Mouse (Mus musculus) MEL (cell line): ENCODE results near the gene Carf. TPM values are rescaled to one million over a fixed set of nuclear protein-coding genes. Genes with fewer than 3 reads are reported as not detected.

Source experiments
- DNase-seq: peaks from one replicate; pipeline ENCODE4 v3.0.0; 2011; ENCODE audit warnings: low read depth, low spot score
- H3K27ac ChIP-seq: 2 replicates; pipeline ENCODE4 v1.5.1; 2012; ENCODE audit warnings: low read depth, mild to moderate bottlenecking, control low read depth, low read length, moderate library complexity; ENCODE audit not compliant: control insufficient read depth
- H3K27me3 ChIP-seq, 2 experiments: fragments of 150-350 bp in 1 of 2; sonication (generic) in 1 of 2; 2 replicates each; pipeline ENCODE4 v1.6.1; 2012; ENCODE audit warnings: low read length in 2 of 2, mild to moderate bottlenecking in 2 of 2, improper control_type of control experiment in 1 of 2, moderate library complexity in 1 of 2; ENCODE audit not compliant: insufficient read depth in 2 of 2, control insufficient read depth in 1 of 2
- H3K36me3 ChIP-seq, 2 experiments: 2 replicates each; pipeline ENCODE4 v1.6.1; 2012 to 2014; ENCODE audit warnings: low read length in 2 of 2, improper control_type of control experiment in 1 of 2, inconsistent platforms in 1 of 2, mild to moderate bottlenecking in 1 of 2; ENCODE audit not compliant: insufficient read depth in 2 of 2, control insufficient read depth in 1 of 2
- H3K4me1 ChIP-seq, 2 experiments: fragments of 150-350 bp in 1 of 2; sonication (generic) in 1 of 2; 2 replicates each; pipeline ENCODE4 v1.6.1; 2012; ENCODE audit warnings: low read length in 2 of 2, improper control_type of control experiment in 1 of 2, mild to moderate bottlenecking in 1 of 2; ENCODE audit not compliant: insufficient read depth in 2 of 2, control insufficient read depth in 1 of 2
- H3K4me3 ChIP-seq, 2 experiments: fragments of 150-350 bp in 1 of 2; sonication (generic) in 1 of 2; 2 replicates each; pipeline ENCODE4 v1.5.1; 2012; ENCODE audit warnings: low read depth in 2 of 2, low read length in 2 of 2, mild to moderate bottlenecking in 2 of 2, moderate library complexity in 2 of 2, control low read depth in 1 of 2, improper control_type of control experiment in 1 of 2; ENCODE audit not compliant: control insufficient read depth in 1 of 2, insufficient read depth in 1 of 2
- H3K79me2 ChIP-seq: 2 replicates; pipeline ENCODE4 v1.6.1; 2012; ENCODE audit warnings: mild to moderate bottlenecking, low read length, moderate library complexity; ENCODE audit not compliant: control insufficient read depth, poor library complexity, insufficient read depth
- H3K9ac ChIP-seq: 2 replicates; pipeline ENCODE4 v1.6.1; 2012; ENCODE audit warnings: low read depth, mild to moderate bottlenecking, control low read depth, low read length, moderate library complexity; ENCODE audit not compliant: control insufficient read depth, poor library complexity, severe bottlenecking
- H3K9me3 ChIP-seq: fragments of 150-350 bp; sonication (generic); replicated peaks from 2 replicates; pipeline ENCODE4 v1.6.1; 2012; ENCODE audit warnings: mild to moderate bottlenecking, low read length, improper control_type of control experiment, moderate library complexity; ENCODE audit not compliant: insufficient read depth
- BHLHE40 ChIP-seq: IDR thresholded peaks from 2 replicates; pipeline ENCODE4 v1.6.1; 2012; ENCODE audit warnings: low read depth, mild to moderate bottlenecking, inconsistent platforms, low read length, improper control_type of control experiment, borderline replicate concordance
- CHD2 ChIP-seq: IDR thresholded peaks from 2 replicates; pipeline ENCODE4 v1.6.1; 2011; ENCODE audit warnings: low read length, improper control_type of control experiment
- E2F4 ChIP-seq: IDR thresholded peaks from 2 replicates; pipeline ENCODE4 v1.6.1; 2011; ENCODE audit warnings: low read depth, low read length, improper control_type of control experiment, borderline replicate concordance
- ELF1 ChIP-seq: IDR thresholded peaks from 2 replicates; pipeline ENCODE4 v1.6.1; 2014; ENCODE audit warnings: low read depth, mild to moderate bottlenecking, inconsistent platforms, low read length, improper control_type of control experiment, moderate library complexity
- EP300 ChIP-seq, 2 experiments: IDR thresholded peaks; 2 replicates each; pipeline ENCODE4 v1.6.1; 2011; ENCODE audit warnings: improper control_type of control experiment in 2 of 2, low read length in 2 of 2, low read depth in 1 of 2, mild to moderate bottlenecking in 1 of 2
- ETS1 ChIP-seq: IDR thresholded peaks from 2 replicates; pipeline ENCODE4 v1.6.1; 2012; ENCODE audit warnings: low read depth, mild to moderate bottlenecking, inconsistent platforms, low read length, improper control_type of control experiment, moderate library complexity
- GABPA ChIP-seq: IDR thresholded peaks from 2 replicates; pipeline ENCODE4 v1.6.1; 2012; ENCODE audit warnings: low read depth, mild to moderate bottlenecking, inconsistent platforms, low read length, improper control_type of control experiment, moderate library complexity
- GATA1 ChIP-seq: IDR thresholded peaks from 2 replicates; pipeline ENCODE4 v1.6.1; 2011; ENCODE audit warnings: low read depth, low read length, improper control_type of control experiment
- HCFC1 ChIP-seq: IDR thresholded peaks from 2 replicates; pipeline ENCODE4 v1.6.1; 2012; ENCODE audit warnings: low read depth, mild to moderate bottlenecking, inconsistent platforms, low read length, improper control_type of control experiment, moderate library complexity
- JUND ChIP-seq: IDR thresholded peaks from 2 replicates; pipeline ENCODE4 v1.6.1; 2011; ENCODE audit warnings: low read depth, mild to moderate bottlenecking, improper control_type of control experiment, low read length
- KAT2A ChIP-seq: conservative IDR thresholded peaks from 2 replicates; pipeline ENCODE4 v1.6.1; 2012; ENCODE audit warnings: low read depth, low read length, improper control_type of control experiment, inconsistent platforms
- MAX ChIP-seq: IDR thresholded peaks from 2 replicates; pipeline ENCODE4 v1.6.1; 2011; ENCODE audit warnings: low read length, improper control_type of control experiment
- MAZ ChIP-seq: IDR thresholded peaks from 2 replicates; pipeline ENCODE4 v1.6.1; 2012; ENCODE audit warnings: low read depth, mild to moderate bottlenecking, inconsistent platforms, low read length, improper control_type of control experiment
- MEF2A ChIP-seq: IDR thresholded peaks from 2 replicates; pipeline ENCODE4 v1.6.1; 2014; ENCODE audit warnings: low read depth, mild to moderate bottlenecking, inconsistent platforms, low read length, improper control_type of control experiment; ENCODE audit not compliant: poor library complexity, insufficient replicate concordance, severe bottlenecking; ENCODE audit errors: extremely low read depth
- MYB ChIP-seq: IDR thresholded peaks from 2 replicates; pipeline ENCODE4 v1.6.1; 2011; ENCODE audit warnings: mild to moderate bottlenecking, low read depth, low read length, improper control_type of control experiment
- MYC ChIP-seq: IDR thresholded peaks from 2 replicates; pipeline ENCODE4 v1.6.1; 2011; ENCODE audit warnings: low read depth, mild to moderate bottlenecking, low read length, improper control_type of control experiment, moderate library complexity
- NELFE ChIP-seq: IDR thresholded peaks from 2 replicates; pipeline ENCODE4 v1.6.1; 2011; ENCODE audit warnings: low read depth, low read length, improper control_type of control experiment
- NRF1 ChIP-seq: IDR thresholded peaks from 2 replicates; pipeline ENCODE4 v1.6.1; 2014; ENCODE audit warnings: low read depth, mild to moderate bottlenecking, inconsistent platforms, low read length, improper control_type of control experiment, moderate library complexity; ENCODE audit not compliant: poor library complexity, insufficient read depth, severe bottlenecking
- POLR2A ChIP-seq, 2 experiments: IDR thresholded peaks; 2 replicates each; pipeline ENCODE4 v1.6.1; 2011 to 2012; ENCODE audit warnings: low read length in 2 of 2, mild to moderate bottlenecking in 2 of 2, control low read depth in 1 of 2, improper control_type of control experiment in 1 of 2, low read depth in 1 of 2, moderate library complexity in 1 of 2; ENCODE audit not compliant: control insufficient read depth in 1 of 2, insufficient read depth in 1 of 2, poor library complexity in 1 of 2
- POLR2AphosphoS2 ChIP-seq: IDR thresholded peaks from 2 replicates; pipeline ENCODE4 v1.6.1; 2011; ENCODE audit warnings: low read length, improper control_type of control experiment
- POLR2AphosphoS5 ChIP-seq: IDR thresholded peaks from 2 replicates; pipeline ENCODE4 v1.6.1; 2012; ENCODE audit warnings: low read depth, borderline replicate concordance, mild to moderate bottlenecking, inconsistent platforms, low read length, moderate library complexity, mixed read lengths
- RAD21 ChIP-seq: IDR thresholded peaks from 2 replicates; pipeline ENCODE4 v1.6.1; 2011; ENCODE audit warnings: mild to moderate bottlenecking, low read depth, low read length, improper control_type of control experiment
- RCOR1 ChIP-seq: IDR thresholded peaks from 2 replicates; pipeline ENCODE4 v1.6.1; 2012; ENCODE audit warnings: low read depth, mild to moderate bottlenecking, inconsistent platforms, low read length, improper control_type of control experiment
- SIN3A ChIP-seq: IDR thresholded peaks from 2 replicates; pipeline ENCODE4 v1.6.1; 2012; ENCODE audit warnings: low read length, improper control_type of control experiment, inconsistent platforms
- SMC3 ChIP-seq: IDR thresholded peaks from 2 replicates; pipeline ENCODE4 v1.6.1; 2011; ENCODE audit warnings: low read depth, low read length, improper control_type of control experiment
- TAL1 ChIP-seq: IDR thresholded peaks from 2 replicates; pipeline ENCODE4 v1.6.1; 2012; ENCODE audit warnings: mild to moderate bottlenecking, inconsistent platforms, low read length, moderate library complexity, mixed read lengths
- TBP ChIP-seq: IDR thresholded peaks from 2 replicates; pipeline ENCODE4 v1.8.0; 2011; ENCODE audit warnings: low read depth, low read length, improper control_type of control experiment
- TCF12 ChIP-seq: IDR thresholded peaks from 2 replicates; pipeline ENCODE4 v1.6.1; 2014; ENCODE audit warnings: low read depth, mild to moderate bottlenecking, inconsistent platforms, low read length, improper control_type of control experiment, moderate library complexity
- USF1 ChIP-seq: IDR thresholded peaks from 2 replicates; pipeline ENCODE4 v1.6.1; 2014; ENCODE audit warnings: low read depth, mild to moderate bottlenecking, inconsistent platforms, low read length, improper control_type of control experiment, moderate library complexity
- USF2 ChIP-seq, 2 experiments: IDR thresholded peaks; 2 replicates each; pipeline ENCODE4 v1.6.1; 2011 to 2012; ENCODE audit warnings: improper control_type of control experiment in 2 of 2, low read length in 2 of 2, borderline replicate concordance in 1 of 2, inconsistent platforms in 1 of 2, low read depth in 1 of 2, mild to moderate bottlenecking in 1 of 2; ENCODE audit not compliant: insufficient read depth in 1 of 2
- ZC3H11A ChIP-seq: IDR thresholded peaks from 2 replicates; pipeline ENCODE4 v1.6.1; 2012; ENCODE audit warnings: low read depth, mild to moderate bottlenecking, inconsistent platforms, low read length, improper control_type of control experiment
- ZKSCAN1 ChIP-seq: IDR thresholded peaks from 2 replicates; pipeline ENCODE4 v1.6.1; 2012; ENCODE audit warnings: low read depth, mild to moderate bottlenecking, inconsistent platforms, low read length, improper control_type of control experiment, moderate library complexity
- ZMIZ1 ChIP-seq: IDR thresholded peaks from 2 replicates; pipeline ENCODE4 v1.6.1; 2012; ENCODE audit warnings: low read depth, mild to moderate bottlenecking, inconsistent platforms, low read length, improper control_type of control experiment, moderate library complexity
- ZNF384 ChIP-seq: IDR thresholded peaks from 2 replicates; pipeline ENCODE4 v1.6.1; 2012; ENCODE audit warnings: low read depth, mild to moderate bottlenecking, inconsistent platforms, low read length, improper control_type of control experiment
- polyA plus RNA-seq, 2 experiments: library from polyadenylated mRNA; stranded (reverse) in 1 of 2; unstranded in 1 of 2; fragments of >175 nt in 1 of 2; fragments of >200 nt in 1 of 2; gene quantifications; 2 replicates each; pipeline versions ENCODE4 v1.2.1 to v1.2.4; 2012; ENCODE audit warnings: low replicate concordance in 2 of 2, low read depth in 1 of 2; ENCODE audit not compliant: insufficient read length in 2 of 2, insufficient read depth in 1 of 2, missing spikeins in 1 of 2
- total RNA-seq: library from RNA; depleted of rRNA; stranded (reverse); fragments of 300-350 nt; gene quantifications from 2 replicates; pipeline ENCODE4 v1.2.3, GENCODE M21; 2012

The Carf gene
- total and polyA plus RNA-seq, 3 experiments: 3.7 to 6.1 TPM; not detected in 1

DNA sequence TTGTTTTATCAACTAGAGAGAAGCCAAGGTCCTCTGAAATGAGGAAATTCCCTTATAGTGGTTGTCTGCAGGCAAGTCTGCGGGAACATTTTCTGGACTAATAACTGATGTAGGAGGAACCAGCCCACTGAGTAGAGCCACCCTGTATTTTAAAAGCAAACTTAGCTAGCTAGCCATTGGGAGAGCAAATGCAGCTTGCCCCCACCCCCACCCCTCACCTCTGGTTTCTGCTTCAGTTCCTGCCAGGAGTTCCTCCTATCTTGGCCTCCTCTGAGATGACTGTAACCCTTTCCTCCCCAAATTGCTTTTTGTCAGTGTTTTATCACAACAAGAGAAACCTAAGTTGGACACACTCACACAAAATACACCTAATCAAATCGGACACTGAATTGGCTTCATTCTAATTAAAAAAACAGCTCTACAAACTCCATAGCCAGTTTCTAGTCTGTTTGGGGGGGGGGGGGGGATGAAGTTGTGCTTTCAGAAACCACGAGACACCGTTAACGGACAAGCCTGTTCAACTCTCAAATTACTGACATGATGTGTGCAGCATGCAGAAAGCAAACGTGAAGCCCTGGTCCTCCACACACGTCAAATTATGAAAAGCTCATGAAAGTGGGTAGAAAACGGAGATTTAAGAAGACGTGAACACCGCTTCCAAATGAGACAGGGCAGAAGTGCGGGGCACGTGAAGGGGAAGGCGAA is 1.3 kb upstream of the Carf start:
- Histone ChIP-seq H3K9ac (peak overlapping the region; percentile 93), H3K27ac (peak overlapping the region; percentile 98), H3K27me3 (no peaks in the 10 kb centered on the region), H3K4me1 (peaks cover 2 to 8% of the 10 kb centered on the region in 2 experiments; a peak in 2 of 4 replicates), H3K79me2 (peaks cover 30% of the 10 kb centered on the region), H3K36me3 (peaks cover 21% of the 10 kb centered on the region in 2 experiments), H3K9me3 (no peaks in the 10 kb centered on the region), H3K4me3 (peak overlapping the region; percentile 66 to 92)
- TF ChIP-seq RCOR1: peak; percentile 20; the same call in 1 of the 2 replicates
- TF ChIP-seq KAT2A: no peak
- TF ChIP-seq GABPA: no peak
- TF ChIP-seq EP300 (IDR thresholded peaks at IDR 0.05; ENCODE audit: low read depth in 1 of 2, low read length in 2 of 2): peak; percentile 8 to 30; a peak in 1 of 4 replicates
- TF ChIP-seq ZC3H11A: no peak
- TF ChIP-seq ELF1: peak; percentile 47; the same call in 1 of the 2 replicates
- TF ChIP-seq GATA1: peak; percentile 15; the same call in 1 of the 2 replicates
- TF ChIP-seq TBP: peak; percentile 26; the same call in 1 of the 2 replicates
- TF ChIP-seq NRF1: no peak
- peak; percentile 75 for TF ChIP-seq HCFC1
- 0 out of 2 replicates have a peak, but pooled peaks have one; percentile 34 for TF ChIP-seq POLR2AphosphoS2
- peak; percentile 40 for TF ChIP-seq TCF12
- TF ChIP-seq MAX: peak; percentile 33; the same call in 1 of the 2 replicates
- TF ChIP-seq MEF2A: no peak
- TF ChIP-seq POLR2AphosphoS5: no peak
- no peak for TF ChIP-seq SMC3
- TF ChIP-seq TAL1: no peak
- TF ChIP-seq JUND: no peak
- TF ChIP-seq BHLHE40: no peak
- TF ChIP-seq POLR2A (IDR thresholded peaks at IDR 0.05; ENCODE audit: control insufficient read depth in 1 of 2, insufficient read depth in 1 of 2, low read depth in 1 of 2, low read length in 2 of 2, poor library complexity in 1 of 2): peak in 1 of 2 experiments; percentile 35; a peak in 1 of 4 replicates
- peak; percentile 75 for TF ChIP-seq MAZ
- TF ChIP-seq CHD2: peak; percentile 24; the same call in 1 of the 2 replicates
- no peak; the same call in 1 of the 2 replicates for TF ChIP-seq NELFE
- no peak for TF ChIP-seq ZMIZ1
- TF ChIP-seq ETS1: peak; percentile 57
- no peak; the same call in 1 of the 2 replicates for TF ChIP-seq RAD21
- peak; percentile 89 for TF ChIP-seq SIN3A
- TF ChIP-seq ZNF384: no peak
- no peak for TF ChIP-seq E2F4
- TF ChIP-seq MYC: no peak; the same call in 1 of the 2 replicates
- TF ChIP-seq USF2 (IDR thresholded peaks at IDR 0.05; ENCODE audit: borderline replicate concordance in 1 of 2, insufficient read depth in 1 of 2, low read depth in 1 of 2, low read length in 2 of 2): no peak
- TF ChIP-seq USF1: peak; percentile 44; the same call in 1 of the 2 replicates
- 0 out of 2 replicates have a peak, but pooled peaks have one; percentile 16 for TF ChIP-seq ZKSCAN1
- TF ChIP-seq MYB: peak; percentile 74; the same call in 1 of the 2 replicates
- DNase-seq: peak; percentile 88
